Mouse (Mus musculus): ENCODE measurements around the gene Fam155a.

- no peak for TF ChIP-seq POLR2A (IDR thresholded peaks at IDR 0.05; ENCODE audit: low read depth, low read length)
- TF ChIP-seq HCFC1 (IDR thresholded peaks at IDR 0.05; ENCODE audit: low read depth, low read length) = no peak
- TF ChIP-seq CTCF (conservative IDR thresholded peaks at IDR 0.05 in 1 of 2, IDR thresholded peaks at IDR 0.05 in 1 of 2; ENCODE audit: low read depth in 2 of 2, low read length in 2 of 2) = no peak
- TF ChIP-seq USF2 (conservative IDR thresholded peaks at IDR 0.05; ENCODE audit: low read depth, low read length) = no peak
- TF ChIP-seq JUND (conservative IDR thresholded peaks at IDR 0.05; ENCODE audit: low read depth, low read length) = no peak
- no peak for TF ChIP-seq SIN3A (IDR thresholded peaks at IDR 0.05; ENCODE audit: low read length)
- no peak for TF ChIP-seq IRF4 (IDR thresholded peaks at IDR 0.05; ENCODE audit: low read depth, low read length)
- no peak for TF ChIP-seq CHD2 (IDR thresholded peaks at IDR 0.05; ENCODE audit: low read length)
- no peak for TF ChIP-seq CHD1 (IDR thresholded peaks at IDR 0.05; ENCODE audit: low read depth, low read length)
Measured at GRCm38 (mm10) chr8:9240996-9241395, 530.0 kb downstream of the Fam155a start.
